In the genomic region with DNA sequence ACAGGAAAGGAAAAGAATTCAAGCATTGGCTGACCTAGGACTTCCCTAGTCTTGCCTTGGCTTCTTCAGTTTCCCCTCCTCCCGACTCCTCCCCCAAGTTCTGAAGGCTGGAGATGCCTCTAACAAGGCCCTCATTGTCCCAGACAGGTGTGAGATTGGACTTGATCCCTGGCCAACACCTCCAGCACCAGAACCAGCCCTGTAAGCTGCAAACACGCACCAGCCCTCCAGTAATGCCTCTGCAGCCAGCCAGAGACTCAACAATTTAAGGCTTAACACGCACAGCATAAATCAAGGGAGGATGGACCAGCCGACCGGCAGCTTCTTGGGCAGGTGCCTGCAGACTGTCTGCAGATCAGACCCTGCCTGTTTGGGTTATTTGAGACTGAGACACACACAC, we compare ENCODE assay signal across 24 mouse cellular contexts.
DNase-seq lines count a peak whose midpoint lies in the region; ATAC-seq and TF ChIP-seq lines count a peak whose summit lies in the region.
"Had no signal": no experiment of that assay in that cellular context is flagged by ENCODE, and none has a peak within 500 bp of the region (broad histone marks: within the 10 kb centered on the region; RNA-seq: fewer than 3 reads in every experiment).

No protein-coding gene starts in this region.

- DNase-seq in gastrocnemius, adult 2 months, result peak; percentile 49
- no peak for DNase-seq in gastrocnemius, postnatal 4 days (ENCODE audit: low spot score in 2 of 2)
- no peak for DNase-seq in lung, postnatal 10 days
- DNase-seq in fat pad, adult 2 months (ENCODE audit: extremely low read depth, low read depth, low spot score), result peak; percentile 89
- no peak for DNase-seq in limb, embryonic 14.5 days (ENCODE audit: low spot score)
- DNase-seq in spleen, postnatal 36 days (ENCODE audit: low spot score in 2 of 2), result no peak
- DNase-seq in hindbrain, embryonic 10.5 days (ENCODE audit: low spot score), result no peak
- DNase-seq: adrenal gland, adult 2 months; cerebellum, adult 18-20 months; cerebellum, postnatal 14 days; kidney, adult 2 months; kidney, postnatal 14 days; liver; right cerebral cortex, postnatal 14 days; spleen, adult 18-20 months; thymus, postnatal 36 days had no signal

- 30% methylated on average over 5 of the region's 5 CpGs for WGBS in lung, embryonic 15.5 days
- WGBS in limb, embryonic 14.5 days, result 28% methylated on average over 5 of the region's 5 CpGs
- WGBS in hindbrain, embryonic 10.5 days, result 81% methylated on average over 5 of the region's 5 CpGs

- TF ChIP-seq CTCF in gastrocnemius, adult 2 months (IDR thresholded peaks at IDR 0.05), result no peak

- intact Hi-C loops in gastrocnemius, adult 2 months (cut with DNase I), result no loop called here

- no peak overlapping the region for H3K9ac ChIP-seq in lung, embryonic 15.5 days
- no peak overlapping the region for H3K9ac ChIP-seq in limb, embryonic 14.5 days (ENCODE audit: low read depth, low read length, severe bottlenecking)
- H3K9ac ChIP-seq: forebrain, embryonic 12.5 days; liver, embryonic 15.5 days; midbrain, embryonic 13.5 days; neural tube, embryonic 12.5 days had no signal

- no peak overlapping the region for H3K27ac ChIP-seq in gastrocnemius, adult 2 months
- H3K27ac ChIP-seq in lung, embryonic 15.5 days, result peak overlapping the region; percentile 75
- H3K27ac ChIP-seq in limb, embryonic 14.5 days (replicated peaks; ENCODE audit: low read depth, low read length), result 0 out of 2 replicates have a peak overlapping the region, but pooled peaks have one; percentile 26
- no peak overlapping the region for H3K27ac ChIP-seq in hindbrain, embryonic 10.5 days
- H3K27ac ChIP-seq: forebrain, embryonic 12.5 days; hindbrain, postnatal 0 days; liver, embryonic 15.5 days; midbrain, embryonic 13.5 days; neural tube, embryonic 12.5 days had no signal

- H3K27me3 ChIP-seq in lung, embryonic 15.5 days, result no peaks in the 10 kb centered on the region
- H3K27me3 ChIP-seq in limb, embryonic 14.5 days (ENCODE audit: control insufficient read depth, insufficient read depth, low read length), result no peaks in the 10 kb centered on the region
- H3K27me3 ChIP-seq in hindbrain, embryonic 10.5 days (ENCODE audit: insufficient read depth, poor library complexity, severe bottlenecking), result peaks cover 15% of the 10 kb centered on the region
- H3K27me3 ChIP-seq: liver, embryonic 15.5 days; megakaryocyte, embryonic 14.5 days; neural tube, embryonic 12.5 days had no signal

- peak; percentile 17; the same call in 1 of the 2 replicates for ATAC-seq in lung, embryonic 15.5 days (ENCODE audit: borderline replicate concordance, extremely low read depth, low FRiP score, low TSS enrichment)
- ATAC-seq in limb, embryonic 14.5 days (ENCODE audit: low FRiP score, low read depth), result 0 out of 2 replicates have a peak, but pooled peaks have one; percentile 24
- ATAC-seq: hindbrain, postnatal 0 days; midbrain, embryonic 13.5 days had no signal

- no peak overlapping the region for H3K4me3 ChIP-seq in gastrocnemius, adult 2 months
- no peak overlapping the region for H3K4me3 ChIP-seq in lung, embryonic 15.5 days
- no peak overlapping the region for H3K4me3 ChIP-seq in limb, embryonic 14.5 days (replicated peaks; ENCODE audit: low read length)
- H3K4me3 ChIP-seq in hindbrain, embryonic 10.5 days, result no peak overlapping the region
- H3K4me3 ChIP-seq: forebrain, embryonic 12.5 days; liver, embryonic 15.5 days; megakaryocyte, embryonic 14.5 days; midbrain, embryonic 13.5 days; neural tube, embryonic 12.5 days had no signal

- no peak overlapping the region for H3K4me2 ChIP-seq in lung, embryonic 15.5 days
- no peak overlapping the region for H3K4me2 ChIP-seq in limb, embryonic 14.5 days (replicated peaks; ENCODE audit: low read depth, low read length, severe bottlenecking)
- H3K4me2 ChIP-seq: forebrain, embryonic 12.5 days; liver, embryonic 15.5 days; midbrain, embryonic 13.5 days; neural tube, embryonic 12.5 days had no signal

- H3K36me3 ChIP-seq in lung, embryonic 15.5 days, result no peaks in the 10 kb centered on the region
- H3K36me3 ChIP-seq in limb, embryonic 14.5 days (ENCODE audit: control insufficient read depth, insufficient read depth, low read length), result no peaks in the 10 kb centered on the region
- H3K36me3 ChIP-seq in hindbrain, embryonic 10.5 days, result no peaks in the 10 kb centered on the region
- H3K36me3 ChIP-seq: forebrain, embryonic 12.5 days; midbrain, embryonic 13.5 days; neural tube, embryonic 12.5 days had no signal

- peaks cover 29% of the 10 kb centered on the region for H3K4me1 ChIP-seq in lung, embryonic 15.5 days
- peaks cover 41% of the 10 kb centered on the region for H3K4me1 ChIP-seq in limb, embryonic 14.5 days (ENCODE audit: control insufficient read depth, insufficient read depth, low read length)
- H3K4me1 ChIP-seq in hindbrain, embryonic 10.5 days (replicated peaks), result peaks cover 39% of the 10 kb centered on the region
- H3K4me1 ChIP-seq: liver, embryonic 15.5 days had no signal

- no peak for TF ChIP-seq POLR2A in limb, embryonic 14.5 days (IDR thresholded peaks at IDR 0.05; ENCODE audit: borderline replicate concordance, extremely low read depth, insufficient read depth, insufficient read length)

- H3K9me3 ChIP-seq in lung, embryonic 15.5 days, result no peaks in the 10 kb centered on the region
- no peaks in the 10 kb centered on the region for H3K9me3 ChIP-seq in limb, embryonic 14.5 days (ENCODE audit: control insufficient read depth, low read length)
- H3K9me3 ChIP-seq in hindbrain, embryonic 10.5 days, result no peaks in the 10 kb centered on the region
- H3K9me3 ChIP-seq: forebrain, embryonic 12.5 days; G1E; liver, embryonic 15.5 days; megakaryocyte, embryonic 14.5 days; midbrain, embryonic 13.5 days; neural tube, embryonic 12.5 days had no signal

Comparison
In these comparisons a context has a peak if more than half of its experiments do, and no peak if none do; other contexts are left out.
1. DNase-seq: peak in gastrocnemius, adult 2 months (single experiment) and fat pad, adult 2 months (single experiment); none in gastrocnemius, postnatal 4 days (0 of 2), lung, postnatal 10 days (single experiment), limb, embryonic 14.5 days (single experiment), spleen, postnatal 36 days (0 of 2) and hindbrain, embryonic 10.5 days (single experiment).
2. H3K27ac ChIP-seq: peak in lung, embryonic 15.5 days (single experiment) and limb, embryonic 14.5 days (single experiment); none in gastrocnemius, adult 2 months (single experiment) and hindbrain, embryonic 10.5 days (single experiment).